Mouse (Mus musculus) bone marrow, adult 2 months (tissue): Measurements from ENCODE around the gene Slc7a9.

ENCODE experiments used
- CTCF ChIP-seq: fragments of 200-500 bp; IDR thresholded peaks from 2 replicates; pipeline ENCODE4 v1.5.1; 2011; ENCODE audit warnings: low read length, control low read depth; ENCODE audit not compliant: control insufficient read depth, insufficient read depth
- POLR2A ChIP-seq: fragments of 200-500 bp; IDR thresholded peaks from 2 replicates; pipeline ENCODE4 v1.6.1; 2011; ENCODE audit warnings: low read depth, mild to moderate bottlenecking, control low read depth, low read length, borderline replicate concordance; ENCODE audit not compliant: control insufficient read depth

- TF ChIP-seq POLR2A (no peak), CTCF (no peak)
Measured at GRCm38 (mm10) chr7:35501995-35502394, 53.4 kb downstream of the Slc7a9 start.
